Mouse (Mus musculus) skeletal muscle tissue, adult 2 months (tissue): ENCODE results near the gene Gm10272.
"Not testable (repeated sequence)": the region's sequence is repeated elsewhere in the genome, so short reads cannot be mapped to it uniquely, and the experiment has no call there.

ENCODE experiments used
- DNase-seq: peaks from one replicate; pipeline ENCODE4 v3.0.0-alpha.2; 2012; ENCODE audit warnings: low read depth, low spot score

Gene Gm10272

DNA sequence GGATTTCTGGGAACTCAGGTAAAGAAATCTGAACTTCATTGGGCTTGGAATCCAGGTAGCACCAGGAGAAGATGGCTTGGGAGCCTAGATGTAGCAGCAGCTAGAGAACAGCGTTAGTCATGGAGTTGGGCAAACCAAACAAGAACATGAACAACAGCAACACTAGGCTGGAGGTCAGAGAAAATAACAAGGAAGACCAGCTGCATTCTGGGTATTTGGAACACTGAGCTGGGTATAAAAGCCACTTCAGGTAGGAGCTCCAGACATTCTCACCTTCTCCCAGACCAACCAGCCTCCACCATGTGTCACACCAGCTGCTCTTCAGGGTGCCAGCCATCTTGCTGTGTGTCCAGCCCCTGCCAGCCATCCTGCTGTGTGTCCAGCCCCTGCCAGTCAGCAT lies at the start of gene Gm10272:
Gm10272 (plus strand) TSS at position 301 of the 400 bp plus-strand sequence.
- DNase-seq, result no peak

DNA sequence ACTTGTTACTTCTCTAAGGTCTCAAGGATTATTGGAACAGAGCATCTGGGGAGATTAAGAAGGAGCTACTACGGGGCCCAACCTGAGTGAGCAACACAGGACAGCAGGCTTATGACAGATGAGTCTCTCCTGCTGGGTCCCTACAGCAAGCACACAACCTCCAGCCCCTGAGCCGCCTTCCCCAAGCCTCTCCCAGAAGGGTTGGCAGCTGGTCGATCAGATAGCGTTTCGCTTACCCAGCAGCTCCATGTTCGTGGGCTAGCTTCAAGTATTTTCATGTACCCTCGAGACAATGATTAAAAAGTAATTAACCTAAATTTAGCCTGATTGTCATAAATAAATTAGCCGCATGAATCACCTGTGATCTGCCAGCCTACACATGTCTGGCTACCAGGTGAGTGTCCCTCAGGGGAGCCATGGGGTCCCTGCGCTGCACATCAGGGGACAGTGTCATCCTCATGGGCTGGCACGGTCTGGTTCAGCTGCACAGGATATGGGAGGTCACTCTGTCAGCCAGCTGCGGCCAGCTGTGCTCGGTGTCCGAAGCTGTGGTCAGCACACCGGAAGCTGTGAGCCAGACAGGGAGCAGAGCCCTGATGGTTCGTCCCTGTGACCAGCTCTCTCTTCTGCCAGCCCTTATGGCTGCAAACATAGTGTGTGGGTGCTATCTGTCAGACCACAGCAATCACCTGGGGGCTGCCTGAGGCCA lies 48.0 kb upstream of the Gm10272 start:
- no peak for DNase-seq

DNA sequence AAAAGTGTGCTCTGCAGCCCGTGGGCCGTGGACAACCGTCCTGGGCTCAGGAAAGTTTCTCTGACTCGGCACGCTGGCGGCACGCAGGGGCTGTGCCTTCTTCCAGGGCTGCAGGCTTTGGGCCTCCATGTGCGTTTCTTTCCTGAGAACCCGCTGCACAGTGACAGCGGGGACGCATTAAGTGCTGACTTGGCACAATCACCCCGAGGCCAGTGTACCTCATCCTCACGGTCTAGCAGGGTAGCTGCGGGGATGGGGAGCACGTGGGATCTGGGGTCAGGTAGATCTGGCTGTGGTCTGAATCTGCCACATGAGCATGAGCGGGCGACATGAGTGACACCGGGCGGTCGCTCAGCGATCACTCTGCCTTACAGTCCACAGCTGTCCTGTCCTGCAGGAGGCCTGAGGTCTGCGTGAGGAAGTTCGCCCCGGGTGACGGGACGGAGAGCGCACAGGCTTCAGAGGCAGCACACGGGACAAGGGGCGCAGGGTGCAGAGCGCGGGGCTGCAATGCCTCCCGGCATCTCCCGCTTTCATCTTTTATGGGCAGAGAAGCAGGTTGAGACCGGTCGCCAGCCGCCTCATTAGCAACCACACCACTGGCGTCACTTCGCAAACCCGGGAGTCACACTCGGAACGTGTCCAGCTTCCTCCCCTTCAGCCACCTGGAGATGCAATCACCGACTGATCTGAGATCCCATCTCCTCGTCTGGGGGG lies 42.3 kb upstream of the Gm10272 start:
- DNase-seq, result no peak

DNA sequence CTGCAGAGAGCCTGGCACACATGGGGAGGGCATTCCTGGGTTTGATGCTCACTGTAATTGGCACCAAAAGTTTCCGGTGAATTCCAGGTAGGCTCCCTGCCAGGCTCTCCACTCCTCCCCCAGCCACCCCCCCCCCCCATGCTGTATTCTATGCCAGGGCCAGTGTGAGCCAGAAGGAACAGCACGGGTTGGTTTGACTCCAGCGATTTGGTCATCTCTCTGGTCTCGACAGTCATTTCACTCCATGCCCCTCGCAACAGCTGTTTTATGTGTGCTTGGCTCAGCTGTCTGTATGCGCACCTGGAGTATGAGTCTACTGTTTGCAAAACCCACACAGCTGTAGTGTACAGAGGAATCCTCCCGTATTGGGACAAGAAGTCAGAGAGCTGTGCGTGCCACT lies 40.1 kb upstream of the Gm10272 start:
- no peak for DNase-seq

DNA sequence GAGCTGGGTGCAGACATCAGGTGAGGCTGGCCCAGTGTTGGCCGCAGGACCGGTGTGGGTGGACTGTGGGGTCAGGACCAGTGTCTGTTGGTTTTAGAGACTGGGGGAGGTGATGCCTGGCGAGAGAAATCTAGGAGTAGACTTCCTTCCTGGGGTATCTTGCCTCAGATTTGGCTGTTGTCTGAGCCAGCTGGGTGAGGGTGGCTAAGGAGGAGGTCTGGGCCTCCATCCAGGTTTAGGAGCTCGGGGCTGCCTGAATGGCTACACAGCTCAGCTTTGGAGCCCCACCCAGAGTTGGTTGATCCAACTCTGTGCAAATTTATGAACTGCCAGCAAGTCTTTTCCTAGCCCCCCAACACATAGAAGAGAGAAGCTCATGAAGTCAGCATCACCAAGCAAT lies 39.0 kb upstream of the Gm10272 start:
- DNase-seq, result no peak

DNA sequence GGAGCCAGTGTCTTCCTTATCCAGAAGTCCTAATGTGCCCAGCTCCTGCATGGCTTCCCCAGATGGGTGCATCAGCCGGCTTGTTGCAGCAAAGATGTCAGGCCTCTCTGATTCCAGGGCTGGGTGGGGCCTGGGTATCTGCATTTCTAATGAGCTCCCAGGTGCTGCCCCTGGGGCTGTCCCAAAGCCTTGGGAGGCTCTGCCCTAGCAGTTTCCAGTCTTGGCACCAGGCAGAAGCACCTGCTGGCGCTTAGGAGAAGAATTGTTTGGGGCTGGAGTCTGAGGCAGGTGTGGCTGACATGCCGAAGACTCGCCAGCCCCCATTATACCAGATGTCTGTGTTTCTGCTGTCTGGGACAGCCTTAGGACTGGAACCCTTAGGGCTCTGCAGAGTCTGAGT lies 35.7 kb upstream of the Gm10272 start:
- DNase-seq, result no peak

DNA sequence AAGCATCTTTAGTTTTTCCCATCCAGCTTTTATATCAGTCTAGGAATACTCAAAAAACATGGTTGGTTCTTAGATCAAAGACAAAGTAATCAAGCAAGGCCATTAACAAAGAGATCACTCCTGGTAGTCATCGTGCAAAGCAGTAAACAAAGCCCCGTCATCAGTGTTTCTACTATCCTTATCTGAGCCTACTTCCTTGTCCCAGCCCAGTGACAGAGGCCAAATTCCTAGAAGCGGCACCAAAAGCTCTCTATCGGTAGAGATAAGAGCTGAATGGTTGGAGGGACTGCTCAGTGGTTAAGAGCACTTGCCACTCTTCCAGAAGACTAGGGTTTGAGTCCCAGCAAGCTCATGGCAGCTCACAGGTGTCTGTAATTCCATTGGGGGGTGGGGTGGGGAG lies 34.9 kb upstream of the Gm10272 start:
- DNase-seq, result no peak

DNA sequence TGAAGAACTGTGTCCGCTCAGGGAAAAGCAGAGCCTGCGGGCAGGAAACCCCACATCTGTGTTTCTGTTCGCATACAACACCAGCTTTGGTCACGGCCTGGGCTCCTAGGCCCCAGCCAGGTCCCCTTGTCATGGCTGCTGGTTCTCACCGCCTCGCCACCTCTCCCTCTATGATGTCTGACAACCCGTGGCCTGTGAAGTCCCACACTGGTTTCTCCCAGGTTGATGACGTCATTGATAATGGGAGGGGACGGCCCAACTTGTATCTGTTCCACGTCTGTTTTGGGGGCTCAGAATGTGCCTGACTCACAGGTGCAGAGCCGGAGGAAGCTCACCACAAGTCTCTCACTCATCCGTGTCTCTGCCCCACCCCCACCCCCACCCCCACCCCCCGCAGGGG lies 32.7 kb upstream of the Gm10272 start:
- DNase-seq, result no peak

DNA sequence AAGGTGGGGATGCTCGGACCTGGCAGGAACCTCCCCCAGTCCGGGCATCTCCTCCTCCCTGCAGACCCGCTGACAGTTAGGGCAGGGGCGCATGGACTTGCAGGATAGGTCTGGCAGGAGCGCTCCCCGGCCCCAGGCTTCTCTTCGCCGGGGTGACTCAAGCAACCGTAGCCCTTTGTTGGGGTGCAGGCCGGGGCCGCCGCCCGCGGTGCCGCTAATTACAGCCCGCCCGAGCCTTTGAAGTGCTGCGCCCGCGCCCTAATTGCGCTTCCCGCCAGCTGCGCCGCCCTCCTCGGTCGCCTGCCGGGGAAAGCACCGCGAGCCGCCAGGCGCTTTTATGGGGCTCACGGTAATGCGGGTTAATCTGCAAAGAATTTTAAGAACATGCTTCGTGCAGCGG lies 28.9 kb upstream of the Gm10272 start:
- no peak for DNase-seq

DNA sequence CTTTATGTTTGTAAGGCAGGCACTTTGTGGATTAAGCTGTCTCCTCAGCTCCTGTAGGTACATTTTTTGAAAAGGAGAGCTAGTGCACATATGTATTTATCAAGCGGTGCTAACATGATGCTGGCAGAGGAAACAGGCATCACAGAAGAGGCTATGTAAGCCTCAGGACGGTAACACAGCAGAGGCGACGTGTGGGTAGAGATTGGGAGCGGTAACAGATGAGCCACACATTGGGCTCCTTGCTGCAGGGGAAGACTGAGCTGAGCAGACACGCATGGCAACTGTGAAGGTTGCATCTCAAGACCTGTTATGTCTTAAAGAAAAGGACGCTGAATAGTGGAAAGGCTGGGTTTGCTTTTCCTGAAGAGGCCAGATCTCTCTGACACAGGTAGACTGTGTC lies 23.4 kb upstream of the Gm10272 start:
- DNase-seq, result no peak

DNA sequence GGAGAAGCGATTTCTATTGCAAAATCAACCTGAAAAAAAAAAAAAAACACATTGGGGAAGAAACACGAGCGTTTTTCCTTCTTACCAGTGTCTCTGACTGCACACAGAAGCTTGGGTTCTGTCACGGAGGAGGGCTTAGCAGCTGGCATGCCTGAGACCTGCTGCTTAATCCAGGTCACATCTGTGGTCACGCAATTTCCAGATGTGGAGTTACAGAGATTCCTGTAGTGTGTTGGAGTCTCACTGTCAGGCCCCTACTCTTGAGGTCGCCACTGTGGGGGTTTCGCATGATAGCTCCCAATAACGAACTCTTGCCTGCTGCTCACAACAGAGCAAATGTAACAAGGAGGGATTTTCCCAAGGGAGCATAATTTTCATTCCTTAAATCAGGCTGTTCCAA lies 22.2 kb upstream of the Gm10272 start:
- no peak for DNase-seq

DNA sequence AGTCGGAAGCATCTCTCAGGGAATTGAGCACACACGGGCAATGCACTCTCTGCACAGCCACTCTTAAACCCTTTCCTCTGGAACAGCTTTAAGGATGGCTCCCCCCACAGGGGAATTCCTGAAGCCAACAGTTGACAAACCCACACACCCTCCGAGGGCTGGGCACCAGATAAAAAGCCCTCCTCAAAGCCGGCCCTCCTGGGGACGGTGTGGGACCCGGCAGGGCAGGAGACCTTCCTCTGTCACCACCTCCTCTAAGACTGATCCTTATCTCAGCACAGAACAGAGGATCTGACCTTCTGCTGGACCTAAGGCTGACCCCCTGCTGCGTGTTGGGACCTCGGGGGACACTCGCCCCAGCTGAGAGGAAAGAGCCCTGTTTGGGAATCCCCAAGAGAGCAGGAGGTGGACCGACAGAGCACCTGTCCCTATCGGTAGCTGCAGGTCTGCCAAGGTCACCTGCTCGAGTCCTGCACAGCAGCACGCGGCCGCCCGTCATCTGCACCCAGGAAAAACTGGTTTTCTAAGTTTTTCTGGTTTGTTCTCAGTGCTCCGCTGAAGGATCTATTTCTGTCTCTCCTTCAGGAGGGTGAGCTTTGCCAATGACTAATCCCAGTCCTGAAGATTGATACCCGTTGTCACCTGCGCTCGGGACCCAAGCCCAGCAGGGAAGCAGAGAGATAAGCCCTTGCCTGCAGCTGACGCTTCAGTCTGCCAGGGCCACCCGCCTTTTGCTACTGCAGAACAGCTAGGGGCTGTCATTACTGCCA lies 20.3 kb upstream of the Gm10272 start, which contains the start of gene Tspear:
Tspear (plus strand) TSS at position 675 of the 770 bp plus-strand sequence.
- DNase-seq, result no peak

DNA sequence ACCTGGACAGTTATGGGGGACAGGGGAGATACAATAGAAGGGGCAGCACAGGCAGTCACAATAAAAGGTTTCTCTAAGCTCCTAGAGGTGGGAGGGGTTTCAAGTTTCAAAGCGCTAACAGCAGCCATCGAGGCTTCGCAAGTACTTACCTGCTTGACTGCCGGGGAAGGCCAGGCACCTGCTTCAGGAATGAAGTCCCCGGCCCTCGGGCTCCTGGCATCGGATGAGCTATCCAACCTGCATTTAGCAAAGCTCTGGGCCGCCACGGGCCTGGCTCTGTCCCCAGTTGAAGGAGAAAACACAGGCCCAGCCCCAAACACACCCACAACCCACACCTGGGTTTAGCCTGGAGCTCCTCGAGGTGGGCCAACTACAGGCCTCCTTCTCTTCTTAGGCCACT lies 19.4 kb upstream of the Gm10272 start:
- no peak for DNase-seq

DNA sequence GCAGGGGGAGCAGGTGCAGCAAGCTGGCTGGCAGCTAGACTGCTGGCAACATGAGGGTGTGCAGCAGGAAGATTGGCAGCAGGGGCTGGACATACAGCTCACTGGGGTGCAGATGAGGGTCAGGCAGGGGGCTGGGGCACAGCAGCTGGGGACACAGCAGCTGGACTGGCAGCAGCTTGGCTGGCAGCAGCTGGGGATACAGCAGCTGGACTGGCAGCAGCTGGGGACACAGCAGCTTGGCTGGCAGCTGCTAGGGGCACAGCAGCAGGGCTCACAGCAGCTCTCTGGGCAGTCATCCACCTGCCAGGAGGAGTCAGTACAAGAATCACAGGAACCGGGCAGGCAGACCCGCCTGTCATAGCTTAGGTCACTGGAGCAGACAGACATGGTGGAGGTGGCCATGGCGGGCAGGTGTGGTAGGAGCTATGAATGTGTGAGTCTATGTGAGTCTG lies 16.0 kb upstream of the Gm10272 start, which contains the start of gene Gm19402:
Gm19402 (minus strand) TSS at position 402 of the 452 bp plus-strand sequence.
- not testable (repeated sequence) for DNase-seq

DNA sequence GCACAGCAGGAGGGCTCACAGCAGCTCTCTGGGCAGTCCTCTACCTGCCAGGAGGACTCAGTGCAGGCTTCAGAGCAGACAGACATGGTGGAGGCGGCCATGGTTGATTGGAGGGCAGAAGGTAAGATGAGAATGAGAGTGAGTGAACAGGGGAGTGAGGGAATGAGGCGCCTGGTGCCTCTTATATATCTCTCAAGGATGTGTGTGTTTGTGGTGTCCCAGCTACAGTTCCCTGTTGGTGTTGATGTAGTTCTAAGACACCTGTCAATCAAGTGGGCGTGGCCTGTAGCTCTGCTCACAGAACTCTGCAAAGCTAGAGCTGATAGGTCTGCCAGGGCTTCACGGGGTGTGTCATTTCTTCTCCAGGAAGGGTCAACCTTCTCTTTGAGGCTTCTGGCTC lies 9.3 kb upstream of the Gm10272 start, which contains the start of gene Gm9508:
Gm9508 (minus strand) TSS at position 101 of the 400 bp plus-strand sequence.
- DNase-seq, result no peak

DNA sequence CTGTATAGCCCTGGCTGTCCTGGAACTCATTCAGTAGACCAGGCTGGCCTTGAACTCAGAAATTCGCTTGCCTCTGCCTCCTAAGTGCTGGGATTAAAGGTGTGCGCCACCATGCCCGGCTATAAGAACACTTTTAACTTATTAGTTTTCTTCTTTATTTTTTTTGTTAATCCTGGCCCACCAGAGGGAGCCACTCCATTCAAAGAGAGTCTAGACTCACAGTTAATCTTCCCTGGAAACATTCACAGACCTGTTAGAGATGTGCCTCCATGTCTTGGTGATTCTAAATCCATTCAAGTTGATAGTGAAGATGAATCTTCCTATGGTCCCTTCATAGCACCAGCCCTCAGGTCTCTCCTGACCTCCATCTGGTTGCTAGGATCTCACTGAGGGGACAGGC lies 3.4 kb downstream of the Gm10272 start:
- DNase-seq, result no peak

DNA sequence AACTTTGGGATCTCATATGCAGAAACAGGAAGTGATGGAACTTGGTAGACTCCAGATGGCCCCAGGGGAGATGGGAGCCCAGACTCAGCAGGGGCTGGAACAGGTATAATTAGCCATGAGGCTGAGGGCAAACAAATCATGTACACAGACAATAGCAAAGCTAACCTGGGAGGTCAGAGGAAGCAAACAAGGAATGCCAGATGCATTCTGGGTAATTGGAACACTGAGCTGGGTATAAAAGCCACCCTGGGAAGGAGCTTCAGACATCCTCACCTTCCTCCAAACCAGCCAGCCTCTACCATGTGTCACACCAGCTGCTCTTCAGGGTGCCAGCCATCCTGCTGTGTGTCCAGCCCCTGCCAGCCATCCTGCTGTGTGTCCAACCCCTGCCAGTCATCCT lies 4.7 kb downstream of the Gm10272 start, which contains the start of gene Gm10024:
Gm10024 (plus strand) TSS at position 301 of the 400 bp plus-strand sequence.
- DNase-seq, result not testable (repeated sequence)

DNA sequence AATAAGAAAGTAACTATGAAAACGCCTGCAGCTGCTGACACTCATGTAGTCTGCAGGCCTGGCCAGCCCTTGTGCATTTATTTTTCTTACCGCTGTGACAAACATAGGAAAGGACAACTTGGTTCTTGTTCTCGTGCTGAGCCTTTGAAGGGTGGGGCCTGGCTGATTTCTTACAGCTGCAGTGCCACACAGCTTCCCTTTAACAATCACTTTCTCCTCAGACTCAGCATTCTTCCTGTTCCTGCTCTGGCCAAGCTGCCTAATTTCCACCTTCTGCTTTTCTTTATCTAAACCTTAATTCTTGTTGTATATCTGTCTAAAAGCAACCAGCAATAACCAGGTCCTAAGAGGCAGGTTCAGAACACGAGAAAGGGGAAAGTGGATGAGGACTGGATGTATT lies 7.3 kb downstream of the Gm10272 start:
- DNase-seq, result no peak

DNA sequence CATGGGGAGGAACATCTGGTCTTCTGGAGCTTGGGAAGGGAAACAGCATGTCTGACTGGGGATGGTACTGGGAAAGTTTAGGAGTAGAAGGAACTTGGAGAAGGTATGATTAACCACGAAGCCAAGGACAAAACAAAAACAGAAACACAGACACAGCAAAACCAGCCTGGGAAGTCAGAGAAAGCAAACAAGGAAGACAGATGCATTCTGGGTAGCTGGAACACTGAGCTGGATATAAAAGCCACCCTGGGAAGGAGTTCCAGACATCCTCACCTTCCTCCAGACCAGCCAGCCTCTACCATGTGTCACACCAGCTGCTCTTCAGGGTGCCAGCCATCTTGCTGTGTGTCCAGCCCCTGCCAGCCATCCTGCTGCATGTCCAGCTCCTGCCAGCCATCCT lies 9.1 kb downstream of the Gm10272 start, which contains the start of gene Gm10142:
Gm10142 (plus strand) TSS at position 301 of the 400 bp plus-strand sequence.
- no peak for DNase-seq

DNA sequence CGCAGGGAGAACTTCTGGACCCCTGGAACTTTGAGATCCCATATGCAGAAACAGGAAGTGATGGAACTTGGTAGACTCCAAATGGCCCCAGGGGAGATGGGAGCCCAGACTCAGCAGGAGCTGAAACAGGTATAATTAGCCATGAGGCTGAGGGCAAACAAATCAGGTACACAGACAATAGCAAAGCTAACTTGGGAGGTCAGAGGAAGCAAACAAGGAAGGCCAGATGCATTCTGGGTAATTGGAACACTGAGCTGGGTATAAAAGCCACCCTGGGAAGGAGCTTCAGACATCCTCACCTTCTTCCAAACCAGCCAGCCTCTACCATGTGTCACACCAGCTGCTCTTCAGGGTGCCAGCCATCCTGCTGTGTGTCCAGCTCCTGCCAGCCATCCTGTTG lies 13.9 kb downstream of the Gm10272 start, which contains the start of gene Krtap12-1:
Krtap12-1 (plus strand) TSS at position 301 of the 400 bp plus-strand sequence.
- not testable (repeated sequence) for DNase-seq

DNA sequence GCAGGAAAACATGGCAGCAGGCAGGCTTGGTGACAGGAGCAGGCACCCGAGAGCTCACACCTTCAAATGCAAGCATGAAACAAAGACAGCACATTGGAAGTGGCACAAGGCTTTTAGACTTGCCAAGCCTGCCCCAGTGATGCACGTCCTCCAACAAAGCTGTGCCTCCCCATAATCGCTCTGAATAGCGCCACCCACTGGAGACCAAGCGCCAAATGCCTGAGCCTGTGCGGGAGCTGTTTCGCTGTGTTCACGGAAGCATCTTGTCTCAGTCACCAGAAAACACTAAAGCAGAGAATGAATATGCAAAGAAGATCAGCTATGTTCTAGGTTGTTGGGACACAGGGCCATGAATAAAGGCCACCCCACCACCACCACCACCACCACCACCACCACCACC lies 18.4 kb downstream of the Gm10272 start:
- DNase-seq, result no peak

DNA sequence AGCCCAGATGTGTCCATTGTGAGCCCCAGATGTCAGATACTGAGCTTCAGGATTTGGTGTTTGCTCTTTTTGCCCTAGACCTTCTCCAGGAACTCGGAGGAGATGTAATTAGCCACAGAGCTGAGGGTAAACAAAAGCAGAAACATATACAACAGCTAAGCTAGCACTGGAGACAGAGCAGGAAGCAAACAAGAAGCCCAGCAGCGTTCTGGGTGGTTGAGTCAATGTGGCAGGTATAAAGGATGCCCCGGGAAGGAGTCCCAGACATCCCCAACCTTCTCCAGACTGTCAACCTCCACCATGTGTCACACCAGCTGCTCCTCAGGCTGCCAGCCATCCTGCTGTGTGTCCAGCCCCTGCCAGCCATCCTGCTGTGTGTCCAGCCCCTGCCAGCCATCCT lies 19.8 kb downstream of the Gm10272 start, which contains the start of gene Gm10100:
Gm10100 (plus strand) TSS at position 301 of the 400 bp plus-strand sequence.
- no peak for DNase-seq
